Mouse (Mus musculus) CD4-positive, CD25-positive, alpha-beta regulatory T cell, adult 9 weeks (primary cell): ENCODE measurements around the gene Eid3. TPM values are rescaled to one million over a fixed set of nuclear protein-coding genes. Genes with fewer than 3 reads are reported as not detected.

ENCODE experiments used
- polyA plus RNA-seq: library from polyadenylated mRNA; unstranded; fragments of 100-300 nt; shearing (Covaris generic); gene quantifications from one replicate; pipeline ENCODE4 v1.2.1, GENCODE M21; 2017

Gene Eid3
- polyA plus RNA-seq, result 0.21 TPM

GRCm38 (mm10) chr10:82866356-82866755 is at the start of gene Eid3:
Eid3 (plus strand) TSS chr10:82866626.

GRCm38 (mm10) chr10:82833926-82834325 is 32.5 kb upstream of the Eid3 start, which contains the start of gene Txnrd1:
Txnrd1 (plus strand) TSS chr10:82833951.

Other genes starting within 250 kb of the Eid3 start
- 49.3 TPM for gene 1190007I07Rik, start 243.4 kb upstream of the Eid3 start, polyA plus RNA-seq
- gene Tdg, start 236.8 kb upstream of the Eid3 start, polyA plus RNA-seq, result 28.6 TPM
- gene Glt8d2, start 176.0 kb upstream of the Eid3 start, polyA plus RNA-seq, result 2.2 TPM
- gene Hcfc2, start 170.5 kb upstream of the Eid3 start, polyA plus RNA-seq, result 50.8 TPM
- 59.5 TPM for gene Nfyb, start 102.5 kb upstream of the Eid3 start, polyA plus RNA-seq
- 33.5 TPM for gene Txnrd1, start 32.7 kb upstream of the Eid3 start, polyA plus RNA-seq
- gene Chst11, start 118.9 kb downstream of the Eid3 start, polyA plus RNA-seq, result 0.12 TPM